Mouse (Mus musculus): ENCODE results near the gene Foxq1. TPM values are rescaled to one million over a fixed set of nuclear protein-coding genes. Genes with fewer than 3 reads are reported as not detected.
A peak's percentile ranks its signal among the peaks of the same experiment; 100 is the strongest.

Foxq1 gene
- total RNA-seq, 2 experiments from 2014 or later, result 2.8 TPM

DNA sequence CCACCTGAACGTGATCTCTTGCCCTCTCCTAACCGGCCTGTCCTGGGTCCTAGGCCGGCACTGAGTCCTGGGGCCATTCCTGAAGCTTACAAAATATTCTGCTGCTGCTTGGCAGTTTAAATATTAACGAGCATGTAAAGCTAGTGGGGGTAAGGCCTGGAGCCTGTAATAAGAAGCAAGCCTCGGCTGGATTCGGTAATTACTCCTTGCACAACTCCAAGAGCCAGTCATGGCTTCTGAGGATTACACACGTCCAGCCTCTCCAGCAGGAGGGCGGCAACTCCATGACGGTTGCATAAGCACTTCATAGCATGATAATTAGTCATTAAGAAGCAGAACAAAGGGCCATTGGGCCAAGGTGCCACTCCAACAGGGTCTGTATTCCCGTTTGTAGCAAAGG, 22.5 kb downstream of the Foxq1 start:
- DNase-seq (ENCODE audit: low spot score in 2 of 2), result no peak
- Histone ChIP-seq H3K27ac (no peak overlapping the region), H3K4me3 (no peak overlapping the region)
- TF ChIP-seq CTCF (conservative IDR thresholded peaks at IDR 0.05), result no peak

DNA sequence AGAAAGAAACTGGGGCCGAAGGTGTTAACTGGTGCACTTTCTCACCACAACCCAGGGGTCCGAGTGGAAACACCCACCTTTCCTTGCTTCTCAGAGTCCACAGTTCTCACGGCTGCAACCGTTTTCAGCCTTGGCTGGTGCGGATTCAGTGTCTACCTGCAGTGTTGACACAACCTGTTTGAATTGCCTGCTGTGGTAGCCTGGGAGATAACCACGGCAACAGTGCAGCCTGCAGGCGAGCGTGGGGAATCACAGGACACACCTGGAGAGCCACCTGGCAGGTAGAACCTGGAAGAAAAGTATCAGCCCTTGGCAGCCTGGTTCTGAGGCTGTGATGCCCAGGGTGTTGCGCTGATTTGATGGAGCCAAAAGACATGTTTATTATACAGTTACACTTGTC, 23.9 kb downstream of the Foxq1 start:
- TF ChIP-seq CTCF (conservative IDR thresholded peaks at IDR 0.05), result peak; percentile 35
- no peak overlapping the region for H3K27ac ChIP-seq
- H3K4me3 ChIP-seq, result no peak overlapping the region
- DNase-seq (ENCODE audit: low spot score in 2 of 2), result no peak

DNA sequence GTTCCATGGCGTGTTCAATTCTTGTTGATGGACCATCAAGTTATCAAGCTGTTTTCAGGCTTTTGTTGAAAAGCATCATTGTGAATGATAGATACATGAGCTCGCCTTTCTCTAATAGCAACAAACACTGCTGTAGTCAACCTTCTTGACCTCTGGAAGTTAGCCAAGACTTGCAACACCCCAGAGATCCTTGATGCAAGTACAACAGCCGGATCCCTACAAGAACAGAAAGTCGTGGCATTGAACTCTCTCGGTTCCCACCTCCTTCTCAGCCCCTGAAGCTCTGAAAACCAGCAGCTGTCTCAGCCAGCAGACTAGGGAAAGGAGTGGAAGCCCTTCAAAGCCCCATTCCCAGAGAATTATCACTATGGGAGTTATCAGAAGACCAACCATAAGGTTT, 31.4 kb downstream of the Foxq1 start:
- no peak for TF ChIP-seq CTCF (conservative IDR thresholded peaks at IDR 0.05)
- DNase-seq (ENCODE audit: low spot score in 2 of 2), result no peak
- Histone ChIP-seq H3K4me3 (no peak overlapping the region), H3K27ac (no peak overlapping the region)

DNA sequence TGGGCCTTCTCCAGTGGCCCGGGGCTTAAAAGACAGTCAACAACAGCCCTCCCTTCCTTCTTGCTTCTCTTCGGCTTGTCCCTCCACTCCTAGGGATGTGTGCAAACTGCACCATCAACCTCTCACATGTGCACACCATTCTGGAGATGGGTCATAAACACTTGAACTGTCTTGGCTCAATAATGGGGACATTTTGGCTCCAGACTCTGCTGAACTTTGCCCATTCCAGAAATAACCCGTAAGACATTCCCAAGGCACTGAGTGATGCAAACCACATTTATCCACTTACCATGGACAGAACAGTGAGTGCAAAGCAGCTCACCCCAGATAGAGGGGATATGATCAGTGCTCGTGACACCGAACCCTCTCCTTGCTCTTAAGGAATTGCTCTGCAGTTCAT, 43.6 kb downstream of the Foxq1 start:
- TF ChIP-seq CTCF (conservative IDR thresholded peaks at IDR 0.05), result no peak
- Histone ChIP-seq H3K4me3 (no peak overlapping the region), H3K27ac (no peak overlapping the region)
- DNase-seq (ENCODE audit: low spot score in 2 of 2), result no peak

DNA sequence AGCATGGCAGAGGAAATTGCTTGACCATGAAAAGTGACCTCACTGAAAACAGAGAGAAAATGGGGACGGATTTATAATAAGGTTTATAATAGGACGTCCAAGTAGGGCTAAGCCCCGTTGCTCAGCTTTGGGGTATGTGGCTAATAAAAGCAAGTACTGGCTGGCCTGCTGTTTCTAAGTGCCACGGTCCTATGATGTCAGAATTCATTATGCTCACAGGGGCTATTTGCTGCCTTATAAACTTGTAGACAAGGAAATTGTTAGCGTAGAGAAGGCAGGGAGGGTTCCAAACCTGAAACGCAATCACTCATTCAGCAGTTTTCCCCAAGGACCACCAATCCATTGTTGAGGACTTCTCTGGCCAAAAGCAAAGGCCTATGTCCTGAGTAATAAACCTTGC, 48.0 kb downstream of the Foxq1 start:
- Histone ChIP-seq H3K27ac (no peak overlapping the region), H3K4me3 (no peak overlapping the region)
- TF ChIP-seq CTCF (conservative IDR thresholded peaks at IDR 0.05), result no peak
- no peak for DNase-seq (ENCODE audit: low spot score in 2 of 2)

Other genes with a start within 250 kb of the Foxq1 start
- gene A530084C06Rik, start 3.2 kb downstream of the Foxq1 start, total RNA-seq (2021), result under 1 TPM; 0.67 to 0.71 TPM
- 1 to 10 TPM; 4.7 to 5.5 TPM for gene Foxf2, start 69.7 kb downstream of the Foxq1 start, total RNA-seq (2021)